Mouse (Mus musculus): ENCODE measurements around the gene Alpl. TPM values are rescaled to one million over a fixed set of nuclear protein-coding genes. Genes with fewer than 3 reads are reported as not detected.

The Alpl gene
- total and polyA plus RNA-seq, 2 experiments from 2014 or later, result 10.1 to 11.2 TPM

- 83% methylated on average over 3 of the region's 3 CpGs for WGBS
- no peak overlapping the region for H3K27ac ChIP-seq (ENCODE audit: low read depth, low read length)
- DNase-seq (no peak), ATAC-seq (no peak)
- H3K4me1 ChIP-seq (ENCODE audit: insufficient read depth), result peaks cover 11% of the 10 kb centered on the region; the same call in 1 of the 2 replicates
- H3K9me3 ChIP-seq (ENCODE audit: low read length), result no peaks in the 10 kb centered on the region
- H3K36me3 ChIP-seq (ENCODE audit: insufficient read depth), result no peaks in the 10 kb centered on the region
- no peak overlapping the region for H3K4me2 ChIP-seq (ENCODE audit: low read depth)
- H3K27me3 ChIP-seq (ENCODE audit: insufficient read depth, low read length), result no peaks in the 10 kb centered on the region
- no peak overlapping the region for H3K4me3 ChIP-seq (ENCODE audit: low read depth, low read length)
- TF ChIP-seq CTCF (IDR thresholded peaks at IDR 0.05; ENCODE audit: low read depth), result no peak
- no peak overlapping the region for H3K9ac ChIP-seq
Measured at GRCm38 (mm10) chr4:137732962-137733361, 63.2 kb downstream of the Alpl start.

- ATAC-seq, result no peak
Measured at GRCm38 (mm10) chr4:137732361-137732760, 63.8 kb downstream of the Alpl start.

GRCm38 (mm10) chr4:137731891-137732290 is 64.3 kb downstream of the Alpl start:
- WGBS, result 73% methylated on average over 10 of the region's 10 CpGs
- TF ChIP-seq CTCF (IDR thresholded peaks at IDR 0.05; ENCODE audit: low read depth), result no peak
- Histone ChIP-seq H3K4me1 (ENCODE audit: insufficient read depth) (peaks cover 11% of the 10 kb centered on the region; the same call in 1 of the 2 replicates), H3K27ac (ENCODE audit: low read depth, low read length) (no peak overlapping the region), H3K9me3 (ENCODE audit: low read length) (no peaks in the 10 kb centered on the region), H3K4me3 (ENCODE audit: low read depth, low read length) (no peak overlapping the region), H3K4me2 (ENCODE audit: low read depth) (no peak overlapping the region), H3K36me3 (ENCODE audit: insufficient read depth) (no peaks in the 10 kb centered on the region), H3K27me3 (ENCODE audit: insufficient read depth, low read length) (no peaks in the 10 kb centered on the region), H3K9ac (no peak overlapping the region)
- ATAC-seq (no peak), DNase-seq (no peak)

More at GRCm38 (mm10) chr4:137732361-137732760, 63.8 kb downstream of the Alpl start:
- no peaks in the 10 kb centered on the region for H3K27me3 ChIP-seq (ENCODE audit: insufficient read depth, low read length)
- no peak for TF ChIP-seq CTCF (IDR thresholded peaks at IDR 0.05; ENCODE audit: low read depth)
- DNase-seq, result no peak
- WGBS, result 80% methylated on average over 3 of the region's 3 CpGs
- no peak overlapping the region for H3K4me3 ChIP-seq (ENCODE audit: low read depth, low read length)
- no peaks in the 10 kb centered on the region for H3K9me3 ChIP-seq (ENCODE audit: low read length)
- H3K9ac ChIP-seq, result no peak overlapping the region
- H3K4me2 ChIP-seq (ENCODE audit: low read depth), result no peak overlapping the region
- H3K36me3 ChIP-seq (ENCODE audit: insufficient read depth), result no peaks in the 10 kb centered on the region
- H3K4me1 ChIP-seq (ENCODE audit: insufficient read depth), result peaks cover 11% of the 10 kb centered on the region; the same call in 1 of the 2 replicates
- H3K27ac ChIP-seq (ENCODE audit: low read depth, low read length), result no peak overlapping the region

- Histone ChIP-seq H3K4me1 (ENCODE audit: insufficient read depth) (peaks cover 11% of the 10 kb centered on the region; the same call in 1 of the 2 replicates), H3K27me3 (ENCODE audit: insufficient read depth, low read length) (no peaks in the 10 kb centered on the region), H3K4me3 (ENCODE audit: low read depth, low read length) (no peak overlapping the region), H3K27ac (ENCODE audit: low read depth, low read length) (no peak overlapping the region), H3K36me3 (ENCODE audit: insufficient read depth) (no peaks in the 10 kb centered on the region), H3K9ac (no peak overlapping the region), H3K4me2 (ENCODE audit: low read depth) (no peak overlapping the region), H3K9me3 (ENCODE audit: low read length) (no peaks in the 10 kb centered on the region)
- WGBS, result 87% methylated on average over 8 of the region's 8 CpGs
- ATAC-seq (no peak), DNase-seq (no peak)
- TF ChIP-seq CTCF (IDR thresholded peaks at IDR 0.05; ENCODE audit: low read depth), result no peak
Measured at GRCm38 (mm10) chr4:137730757-137731156, 65.4 kb downstream of the Alpl start.

GRCm38 (mm10) chr4:137730134-137730533 is 66.0 kb downstream of the Alpl start:
- Histone ChIP-seq H3K27me3 (ENCODE audit: insufficient read depth, low read length) (no peaks in the 10 kb centered on the region), H3K4me2 (ENCODE audit: low read depth) (no peak overlapping the region), H3K36me3 (ENCODE audit: insufficient read depth) (no peaks in the 10 kb centered on the region), H3K4me3 (ENCODE audit: low read depth, low read length) (no peak overlapping the region), H3K9me3 (ENCODE audit: low read length) (no peaks in the 10 kb centered on the region), H3K9ac (no peak overlapping the region), H3K27ac (ENCODE audit: low read depth, low read length) (no peak overlapping the region), H3K4me1 (ENCODE audit: insufficient read depth) (peaks cover 11% of the 10 kb centered on the region; the same call in 1 of the 2 replicates)
- peak; percentile 93 for DNase-seq
- peak; percentile 99 for TF ChIP-seq CTCF (IDR thresholded peaks at IDR 0.05; ENCODE audit: low read depth)
- ATAC-seq, result peak; percentile 72
- 13% methylated on average over 3 of the region's 3 CpGs for WGBS

- no peak for DNase-seq
- H3K27me3 ChIP-seq (ENCODE audit: insufficient read depth, low read length), result no peaks in the 10 kb centered on the region
- H3K4me1 ChIP-seq (ENCODE audit: insufficient read depth), result peaks cover 11% of the 10 kb centered on the region; the same call in 1 of the 2 replicates
- H3K4me3 ChIP-seq (ENCODE audit: low read depth, low read length), result peak overlapping the region; percentile 38
- peak; percentile 34 for ATAC-seq
- H3K9me3 ChIP-seq (ENCODE audit: low read length), result no peaks in the 10 kb centered on the region
- TF ChIP-seq CTCF (IDR thresholded peaks at IDR 0.05; ENCODE audit: low read depth), result no peak
- H3K9ac ChIP-seq, result peak overlapping the region; percentile 46
- WGBS, result 16% methylated on average over 24 of the region's 24 CpGs
- no peaks in the 10 kb centered on the region for H3K36me3 ChIP-seq (ENCODE audit: insufficient read depth)
- H3K27ac ChIP-seq (ENCODE audit: low read depth, low read length), result peak overlapping the region; percentile 36
- peak overlapping the region; percentile 56 for H3K4me2 ChIP-seq (ENCODE audit: low read depth)
Measured at GRCm38 (mm10) chr4:137729155-137729855, 66.9 kb downstream of the Alpl start.

- peak; percentile 57 for ATAC-seq
- H3K4me3 ChIP-seq (ENCODE audit: low read depth, low read length), result peak overlapping the region; percentile 38
- TF ChIP-seq CTCF (IDR thresholded peaks at IDR 0.05; ENCODE audit: low read depth), result no peak
Measured at GRCm38 (mm10) chr4:137728399-137729154, 67.6 kb downstream of the Alpl start.

More at GRCm38 (mm10) chr4:137728399-137729154, 67.6 kb downstream of the Alpl start:
- DNase-seq, result peak; percentile 82
- H3K9me3 ChIP-seq (ENCODE audit: low read length), result no peaks in the 10 kb centered on the region
- no peaks in the 10 kb centered on the region for H3K27me3 ChIP-seq (ENCODE audit: insufficient read depth, low read length)
- peaks cover 6% of the 10 kb centered on the region; the same call in 1 of the 2 replicates for H3K36me3 ChIP-seq (ENCODE audit: insufficient read depth)
- WGBS, result 7% methylated on average over 17 of the region's 17 CpGs
- peak overlapping the region; percentile 56 for H3K4me2 ChIP-seq (ENCODE audit: low read depth)
- peaks cover 11% of the 10 kb centered on the region; the same call in 1 of the 2 replicates for H3K4me1 ChIP-seq (ENCODE audit: insufficient read depth)
- peak overlapping the region; percentile 36 for H3K27ac ChIP-seq (ENCODE audit: low read depth, low read length)
- peak overlapping the region; percentile 46 for H3K9ac ChIP-seq
